13 mouse cellular contexts compared by ENCODE assay signal in the genomic region with DNA sequence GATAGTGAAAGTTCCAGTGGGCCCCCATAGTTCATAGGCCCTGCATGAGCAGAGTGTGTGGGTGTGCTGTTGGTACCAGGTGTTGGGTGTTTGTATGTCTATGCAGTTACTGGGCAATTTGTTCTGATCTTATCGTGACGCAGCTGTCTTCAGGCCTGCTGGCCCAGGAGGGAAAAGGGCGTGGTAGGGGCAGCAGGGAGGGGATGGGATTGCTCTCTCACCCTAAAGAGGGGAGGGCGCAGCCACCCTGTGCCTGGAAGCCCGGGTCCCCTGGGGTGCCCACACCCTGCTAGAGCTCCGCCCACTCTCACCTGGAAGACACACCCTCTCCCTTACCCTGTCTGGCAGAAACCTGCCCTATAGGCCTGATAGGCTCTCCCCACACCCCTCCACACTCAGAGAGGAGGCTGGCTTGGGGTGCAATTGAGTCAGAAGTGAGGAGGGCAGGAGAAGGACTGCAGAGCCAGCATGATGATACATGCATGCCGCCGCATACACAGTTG. TPM values are rescaled to one million over a fixed set of nuclear protein-coding genes. Genes with fewer than 3 reads are reported as not detected.
DNase-seq lines count a peak whose midpoint lies in the region; ATAC-seq and TF ChIP-seq lines count a peak whose summit lies in the region.
"Had no signal": no experiment of that assay in that cellular context is flagged by ENCODE, and none has a peak within 500 bp of the region (broad histone marks: within the 10 kb centered on the region; RNA-seq: fewer than 3 reads in every experiment).

No protein-coding gene starts in this region.

- H3K4me1 ChIP-seq in kidney, embryonic 15.5 days = peaks cover 16% of the 10 kb centered on the region
- H3K4me1 ChIP-seq in E14TG2a.4 (replicated peaks; ENCODE audit: low read depth, low read length) = peaks cover 88% of the 10 kb centered on the region
- H3K4me1 ChIP-seq in stomach, embryonic 14.5 days (ENCODE audit: control insufficient read depth, insufficient read depth, low read length) = no peaks in the 10 kb centered on the region

- H3K27ac ChIP-seq in kidney, embryonic 15.5 days = no peak overlapping the region
- no peak overlapping the region for H3K27ac ChIP-seq in stomach, embryonic 14.5 days (ENCODE audit: low read length)
- H3K27ac ChIP-seq: macrophage had no signal

- WGBS in kidney, embryonic 15.5 days = 47% methylated on average over 8 of the region's 8 CpGs
- WGBS in stomach, embryonic 14.5 days = 33% methylated on average over 8 of the region's 8 CpGs

- peaks cover 29% of the 10 kb centered on the region for H3K27me3 ChIP-seq in kidney, embryonic 15.5 days
- H3K27me3 ChIP-seq in E14TG2a.4 (ENCODE audit: insufficient read depth, low read length) = peaks cover 24% of the 10 kb centered on the region
- no peaks in the 10 kb centered on the region for H3K27me3 ChIP-seq in stomach, embryonic 14.5 days (ENCODE audit: control insufficient read depth, insufficient read depth, low read length)
- H3K27me3 ChIP-seq: CH12.LX had no signal

- no peak overlapping the region for H3K9ac ChIP-seq in kidney, embryonic 15.5 days
- no peak overlapping the region for H3K9ac ChIP-seq in stomach, embryonic 14.5 days (replicated peaks; ENCODE audit: low read depth, low read length)

- TF ChIP-seq CTCF in E14TG2a.4 (conservative IDR thresholded peaks at IDR 0.05; ENCODE audit: low read length) = no peak

- H3K4me3 ChIP-seq in kidney, embryonic 15.5 days (replicated peaks) = no peak overlapping the region
- H3K4me3 ChIP-seq in E14TG2a.4 (replicated peaks; ENCODE audit: low read length) = peak overlapping the region; percentile 43
- no peak overlapping the region for H3K4me3 ChIP-seq in stomach, embryonic 14.5 days (ENCODE audit: low read depth, low read length)

- no peaks in the 10 kb centered on the region for H3K9me3 ChIP-seq in kidney, embryonic 15.5 days (replicated peaks)
- no peaks in the 10 kb centered on the region for H3K9me3 ChIP-seq in E14TG2a.4 (ENCODE audit: low read length)
- no peaks in the 10 kb centered on the region for H3K9me3 ChIP-seq in stomach, embryonic 14.5 days (ENCODE audit: control insufficient read depth, low read depth, low read length)

- H3K4me2 ChIP-seq in kidney, embryonic 15.5 days = no peak overlapping the region
- no peak overlapping the region for H3K4me2 ChIP-seq in stomach, embryonic 14.5 days (replicated peaks; ENCODE audit: low read depth, low read length)

- no peak for DNase-seq in kidney, postnatal 36 days
- DNase-seq in fat pad, adult 2 months (ENCODE audit: extremely low read depth, low read depth, low spot score) = peak; percentile 68
- DNase-seq in embryo, embryonic 11 days = no peak
- DNase-seq in left cerebral cortex, adult 18-20 months (ENCODE audit: low spot score in 2 of 2) = no peak
- DNase-seq in left cerebral cortex, adult 9 months (ENCODE audit: low spot score in 2 of 2) = no peak
- DNase-seq: heart, postnatal 10 days had no signal

- peak; percentile 58; the same call in 1 of the 2 replicates for ATAC-seq in kidney, embryonic 15.5 days (replicated peaks; ENCODE audit: low FRiP score)
- peak; percentile 82 for ATAC-seq in stomach, embryonic 14.5 days (ENCODE audit: insufficient number of reproducible peaks, insufficient read depth, low FRiP score, low read depth)

- no peaks in the 10 kb centered on the region for H3K36me3 ChIP-seq in kidney, embryonic 15.5 days
- no peaks in the 10 kb centered on the region for H3K36me3 ChIP-seq in E14TG2a.4 (ENCODE audit: insufficient read depth, low read length)
- H3K36me3 ChIP-seq in stomach, embryonic 14.5 days (ENCODE audit: control insufficient read depth, insufficient read depth, low read length) = no peaks in the 10 kb centered on the region

RNA-seq across cellular contexts. Expression of a gene that starts 1.4 kb away (rescaled TPM):
- polyA plus RNA-seq in kidney, embryonic 15.5 days (2015; fragmentation: Nextera tagmentation; extraction: Ambion mirVana) = 3.9 and 4.4 TPM in 2 replicates
- polyA plus RNA-seq in stomach, embryonic 14.5 days (2014; fragmentation: Nextera tagmentation; extraction: Ambion mirVana) = 4.8 and 7.3 TPM in 2 replicates
- 1 to 10 TPM; 4.4 to 5.7 TPM for total RNA-seq in left cerebral cortex, adult 18-20 months (2021)
- total RNA-seq: heart, postnatal 10 days had no signal
- polyA plus RNA-seq: macrophage had no signal

RNA-seq across cellular contexts. Expression of a gene that starts 8.4 kb away (rescaled TPM):
- polyA plus RNA-seq in kidney, embryonic 15.5 days (2015; fragmentation: Nextera tagmentation; extraction: Ambion mirVana) = not detected in 2 replicates
- not detected in 2 replicates for polyA plus RNA-seq in stomach, embryonic 14.5 days (2014; fragmentation: Nextera tagmentation; extraction: Ambion mirVana)
- not detected for total RNA-seq in left cerebral cortex, adult 18-20 months (2021)
- total RNA-seq: CH12.LX; heart, postnatal 10 days; layer of hippocampus, adult 8-10 months had no signal
- polyA plus RNA-seq: macrophage; neural tube, embryonic 14.5 days had no signal

RNA-seq across cellular contexts. Expression of a gene that starts 32.9 kb away (rescaled TPM):
- 12.0 and 12.2 TPM in 2 replicates for polyA plus RNA-seq in kidney, embryonic 15.5 days (2015; fragmentation: Nextera tagmentation; extraction: Ambion mirVana)
- polyA plus RNA-seq in stomach, embryonic 14.5 days (2014; fragmentation: Nextera tagmentation; extraction: Ambion mirVana) = 16.3 and 16.4 TPM in 2 replicates
- 1 to 10 TPM; 2.7 to 4.1 TPM for total RNA-seq in left cerebral cortex, adult 18-20 months (2021)

RNA-seq across cellular contexts. Expression of a gene that starts 40.4 kb away (rescaled TPM):
- polyA plus RNA-seq in kidney, embryonic 15.5 days (2015; fragmentation: Nextera tagmentation; extraction: Ambion mirVana) = 10.5 and 11.1 TPM in 2 replicates
- 7.0 and 8.3 TPM in 2 replicates for polyA plus RNA-seq in stomach, embryonic 14.5 days (2014; fragmentation: Nextera tagmentation; extraction: Ambion mirVana)
- total RNA-seq in left cerebral cortex, adult 18-20 months (2021) = 10 to 100 TPM; 31.7 to 38.4 TPM

RNA-seq across cellular contexts. Expression of a gene that starts 43.4 kb away (rescaled TPM):
- 0.17 and 0.18 TPM in 2 replicates for polyA plus RNA-seq in kidney, embryonic 15.5 days (2015; fragmentation: Nextera tagmentation; extraction: Ambion mirVana)
- polyA plus RNA-seq in stomach, embryonic 14.5 days (2014; fragmentation: Nextera tagmentation; extraction: Ambion mirVana) = 0.07 TPM in 2 replicates
- total RNA-seq in left cerebral cortex, adult 18-20 months (2021) = not detected
- total RNA-seq: heart, postnatal 10 days; layer of hippocampus, adult 8-10 months had no signal
- polyA plus RNA-seq: macrophage had no signal
